Mouse (Mus musculus) bone marrow macrophage, adult 2 months (primary cell): ENCODE results near the gene Igf2bp3.

Experiments
- CTCF ChIP-seq: IDR thresholded peaks from 2 replicates; pipeline ENCODE4 v1.5.1; 2012; ENCODE audit warnings: low read depth, mild to moderate bottlenecking, low read length, moderate library complexity
- POLR2A ChIP-seq: IDR thresholded peaks from 2 replicates; pipeline ENCODE4 v1.6.1; 2012; ENCODE audit warnings: mild to moderate bottlenecking, low read depth, low read length, borderline replicate concordance

- TF ChIP-seq CTCF (no peak), POLR2A (no peak)
Measured at GRCm38 (mm10) chr6:49263847-49264243, 49.1 kb upstream of the Igf2bp3 start, which contains the start of gene Tra2a.
